Mouse (Mus musculus) embryonic facial prominence, embryonic 13.5 days (tissue): Measurements from ENCODE around the gene Fahd2a. TPM values are rescaled to one million over a fixed set of nuclear protein-coding genes. Genes with fewer than 3 reads are reported as not detected.

Experiments used
- polyA plus RNA-seq: library from polyadenylated mRNA; unstranded; fragments of >200 nt; fragmentation: Nextera tagmentation; extraction: Ambion mirVana; gene quantifications from 2 replicates; pipeline ENCODE4 v1.2.1, GENCODE M21; 2015

Fahd2a gene
- polyA plus RNA-seq, 1 experiment from 2014 or later = 34.8 TPM

Other genes starting within 250 kb of the Fahd2a start
- gene 1810024B03Rik, start 236.3 kb downstream of the Fahd2a start, polyA plus RNA-seq = 2.3 and 2.9 TPM in 2 replicates
- 64.0 and 66.7 TPM in 2 replicates for gene Snrnp200, start 236.2 kb downstream of the Fahd2a start, polyA plus RNA-seq
- gene Ciao1, start 196.7 kb downstream of the Fahd2a start, polyA plus RNA-seq = 52.5 and 63.1 TPM in 2 replicates
- gene Tmem127, start 196.7 kb downstream of the Fahd2a start, polyA plus RNA-seq = 26.8 and 29.4 TPM in 2 replicates
- 67.0 and 69.1 TPM in 2 replicates for gene Stard7, start 174.3 kb downstream of the Fahd2a start, polyA plus RNA-seq
- gene Dusp2, start 108.4 kb downstream of the Fahd2a start, polyA plus RNA-seq = 6.7 and 8.3 TPM in 2 replicates
- gene Astl, start 105.9 kb downstream of the Fahd2a start, polyA plus RNA-seq = 0.30 and 0.76 TPM in 2 replicates
- 0.39 and 0.51 TPM in 2 replicates for gene Adra2b, start 81.4 kb downstream of the Fahd2a start, polyA plus RNA-seq
- 0.12 and 0.13 TPM in 2 replicates for gene Gpat2, start 19.4 kb downstream of the Fahd2a start, polyA plus RNA-seq
- 2.4 and 3.0 TPM in 2 replicates for gene Kcnip3, start 77.5 kb upstream of the Fahd2a start, polyA plus RNA-seq
- gene Prom2, start 96.9 kb upstream of the Fahd2a start, polyA plus RNA-seq = 2.9 and 3.0 TPM in 2 replicates
- 6.0 and 6.8 TPM in 2 replicates for gene Zfp661, start 142.5 kb upstream of the Fahd2a start, polyA plus RNA-seq
- 135 and 137 TPM in 2 replicates for gene Mrps5, start 142.7 kb upstream of the Fahd2a start, polyA plus RNA-seq
- gene Mal, start 212.1 kb upstream of the Fahd2a start, polyA plus RNA-seq = 1.9 and 2.1 TPM in 2 replicates